Mouse (Mus musculus) left cerebral cortex, adult 2 months (tissue): ENCODE measurements at regions not wholly inside any gene's neighbourhood (a gene's known extent, or its start where the extent isn't known, plus 50 kb on each side); places are given as distances from the start of the nearest gene placed in this dataset.

Source experiments
- DNase-seq, 2 experiments: peaks; one replicate each; pipeline ENCODE4 v3.0.0; 2021 to 2022; ENCODE audit warnings: low spot score in 2 of 2, mixed read lengths in 1 of 2; ENCODE audit errors: extremely low spot score in 1 of 2
- H3K27ac ChIP-seq: fragments of 200-600 bp; 2 replicates; pipeline ENCODE4 v1.8.1; 2022
- H3K4me3 ChIP-seq: fragments of 200-600 bp; 2 replicates; pipeline ENCODE4 v1.8.1; 2022
- CTCF ChIP-seq: fragments of 200-600 bp; IDR thresholded peaks from 2 replicates; pipeline ENCODE4 v1.8.1; 2022; ENCODE audit warnings: antibody characterized with exemption, mild to moderate bottlenecking, moderate library complexity
- intact Hi-C: fragments of 180-260 bp; cut with DNase I; formaldehyde crosslinking; loops from one replicate; pipeline ENCODE4 v1.15.1; 2025

DNA sequence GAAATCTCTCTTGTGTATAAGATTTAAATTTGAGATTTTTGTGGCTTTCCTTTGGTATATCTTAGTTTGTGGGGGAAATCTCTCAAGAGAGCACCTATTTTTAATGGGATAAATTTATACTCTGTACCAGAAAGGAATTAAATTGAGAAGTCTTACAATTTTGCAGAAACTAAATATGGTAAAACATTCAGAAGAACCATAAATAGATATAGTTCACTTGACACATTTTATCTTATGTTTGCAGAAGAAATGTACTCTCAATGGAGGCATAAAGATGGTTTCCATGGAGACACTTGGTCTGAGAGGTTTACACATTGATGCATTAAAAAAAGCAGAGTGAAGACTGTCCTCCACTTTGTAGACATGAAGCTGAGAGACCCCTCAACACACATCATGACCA is 86.9 kb downstream of the Ndufa10 start:
- intact Hi-C loops = loop anchor here (5.0 kb wide), 1 partner anchor 504 kb away; no protein-coding TSS in a partner anchor
- no peak for TF ChIP-seq CTCF
- H3K27ac ChIP-seq = no peak overlapping the region
- no peak for DNase-seq
- no peak overlapping the region for H3K4me3 ChIP-seq

DNA sequence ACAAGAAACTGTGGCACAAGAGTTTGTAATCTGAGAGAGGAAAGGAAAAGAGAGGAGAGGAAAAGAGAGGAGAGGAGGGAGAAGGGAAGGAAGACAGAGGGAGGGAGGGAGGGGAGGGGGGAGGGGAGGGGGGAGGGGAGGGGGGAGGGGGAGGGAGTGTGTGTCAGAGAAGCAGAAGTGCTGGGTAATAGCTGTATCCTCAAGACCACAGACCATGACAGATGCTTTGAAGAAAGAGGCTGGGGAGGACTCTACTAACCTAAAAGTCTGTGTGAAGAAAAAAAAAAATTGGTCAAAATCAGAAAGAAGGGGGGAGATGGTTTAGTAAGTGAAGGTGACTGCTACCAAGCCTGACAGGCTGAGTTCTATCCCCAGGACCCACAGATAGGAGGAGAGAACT is 88.7 kb downstream of the Ndufa10 start:
- intact Hi-C loops = loop anchor here (5.0 kb wide), 1 partner anchor 503 kb away; no protein-coding TSS in a partner anchor
- no peak overlapping the region for H3K27ac ChIP-seq
- no peak for TF ChIP-seq CTCF
- no peak overlapping the region for H3K4me3 ChIP-seq
- DNase-seq = no peak

DNA sequence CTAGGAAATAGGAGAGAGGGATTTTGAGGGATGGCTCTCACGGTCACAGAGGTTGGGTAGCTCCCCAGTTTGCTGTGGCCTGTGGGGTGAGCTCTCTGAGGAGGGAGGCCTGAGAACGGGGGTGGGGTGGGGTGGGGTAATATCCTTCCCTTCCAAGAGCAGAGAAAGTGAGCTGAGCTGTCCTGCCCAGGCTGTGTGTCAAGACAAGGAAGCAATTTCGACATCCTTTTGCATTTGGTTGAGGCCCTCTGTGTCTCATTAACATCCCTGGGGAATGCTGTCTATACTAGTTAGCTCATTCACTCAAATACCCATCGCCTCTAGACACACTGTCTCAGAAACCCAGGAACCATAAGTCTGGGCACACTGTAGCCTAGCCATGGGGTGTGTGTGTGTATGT is 89.9 kb downstream of the Ndufa10 start:
- Histone ChIP-seq H3K27ac (no peak overlapping the region; the same call in 1 of the 2 replicates), H3K4me3 (no peak overlapping the region)
- intact Hi-C loops = no loop called here
- no peak for TF ChIP-seq CTCF
- DNase-seq = no peak

GRCm38 (mm10) chr1:92379510-92379886 is 94.2 kb downstream of the Ndufa10 start:
- TF ChIP-seq CTCF = no peak
- no peak for DNase-seq
- H3K27ac ChIP-seq = peak overlapping the region; percentile 12
- intact Hi-C loops = no loop called here
- H3K4me3 ChIP-seq = no peak overlapping the region

DNA sequence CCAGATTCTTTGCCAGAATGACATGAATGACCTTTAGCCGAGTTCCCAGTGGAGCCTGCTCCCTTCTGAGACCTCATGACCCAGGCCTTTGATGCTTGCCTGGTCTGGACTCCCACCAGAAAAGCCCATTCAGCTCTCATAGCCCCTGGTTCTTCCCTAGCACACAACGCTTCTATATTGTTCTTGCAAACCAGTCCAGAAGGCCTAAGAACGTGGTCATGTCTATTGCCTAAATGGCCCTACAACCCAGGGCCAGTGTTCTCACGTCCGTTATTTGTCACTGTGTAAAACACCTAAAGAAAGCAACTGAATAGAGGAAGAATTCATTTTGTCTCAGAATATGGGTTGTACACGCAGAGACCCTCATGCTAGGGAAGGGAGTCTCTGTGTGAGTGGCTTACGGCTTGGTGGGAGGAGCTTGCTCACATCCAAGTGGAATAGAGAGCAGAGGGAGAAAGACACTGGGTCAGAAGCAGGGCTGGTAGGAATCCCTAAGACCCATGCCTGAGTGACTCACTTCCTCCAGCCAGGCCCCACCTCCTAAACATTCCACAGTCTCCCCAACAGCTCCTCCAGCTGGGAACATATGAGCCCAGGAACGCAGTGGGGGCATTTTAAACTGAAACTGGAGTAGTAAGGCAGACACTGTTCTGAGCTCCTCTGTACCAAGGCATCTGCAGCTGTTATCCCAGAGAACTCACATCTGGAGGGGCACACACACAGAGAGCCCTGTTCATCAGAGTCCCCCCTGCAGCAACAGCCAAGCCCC is 94.7 kb downstream of the Ndufa10 start:
- Histone ChIP-seq H3K27ac (peak overlapping the region; percentile 12), H3K4me3 (no peak overlapping the region)
- intact Hi-C loops = no loop called here
- no peak for DNase-seq
- no peak for TF ChIP-seq CTCF

DNA sequence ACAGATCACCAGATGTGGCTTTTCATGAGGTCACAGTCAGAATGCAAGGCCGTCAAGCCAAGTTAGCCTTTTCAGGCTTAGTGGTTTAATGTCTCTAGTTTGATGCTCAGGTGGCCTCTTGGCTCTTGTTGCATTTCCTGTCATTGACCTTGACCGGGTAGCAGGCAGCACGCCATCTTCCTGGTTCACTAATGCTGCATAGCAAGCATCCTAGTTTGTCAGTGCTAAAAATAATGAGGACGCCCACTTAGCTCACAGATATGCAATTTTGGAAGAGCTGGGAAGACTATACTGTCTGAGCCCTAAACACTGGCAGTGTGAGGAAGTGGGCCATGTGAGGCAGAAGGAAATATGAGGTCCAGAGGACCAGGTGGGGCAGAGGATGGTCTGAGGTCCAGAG is 97.2 kb downstream of the Ndufa10 start:
- intact Hi-C loops = no loop called here
- no peak for TF ChIP-seq CTCF
- Histone ChIP-seq H3K27ac (peak overlapping the region; percentile 80), H3K4me3 (no peak overlapping the region)
- DNase-seq = no peak

DNA sequence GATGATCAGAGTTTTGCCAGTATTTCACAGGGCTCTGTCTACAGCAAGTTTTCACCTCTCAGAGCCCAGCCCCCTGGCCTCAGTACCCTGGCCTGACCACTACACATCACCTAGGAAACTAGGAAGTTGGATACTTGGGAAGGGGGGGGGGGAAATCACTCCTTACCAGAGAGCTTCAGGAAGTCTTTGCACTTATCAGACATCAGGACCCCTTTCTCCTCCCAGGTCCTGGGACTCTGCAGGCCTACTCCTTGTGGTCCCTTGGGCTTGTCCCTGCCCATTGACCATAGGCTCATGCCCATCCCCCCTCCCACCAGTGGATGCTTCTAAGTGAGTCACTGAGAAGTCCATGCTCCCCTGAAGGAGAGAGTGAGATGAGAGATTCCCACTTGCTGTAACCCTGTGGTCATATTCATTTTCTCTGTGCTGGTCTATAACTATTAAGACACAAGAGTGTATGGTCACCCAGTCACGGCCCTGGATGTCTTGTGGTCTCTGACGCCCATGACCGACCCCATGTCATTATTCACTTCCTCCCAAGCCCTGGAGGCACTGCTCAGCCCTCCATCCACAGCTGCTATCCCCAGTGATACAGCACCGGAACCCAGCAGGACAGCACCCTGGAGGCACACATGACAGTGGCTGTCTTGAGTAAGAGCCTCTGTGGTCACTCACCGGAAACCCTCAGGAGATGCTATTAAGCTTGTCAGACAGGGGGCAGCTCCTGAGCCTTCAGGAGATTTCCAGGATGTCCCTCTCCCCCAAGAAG is 101.3 kb downstream of the Ndufa10 start:
- Histone ChIP-seq H3K27ac (peak overlapping the region; percentile 82), H3K4me3 (no peak overlapping the region)
- intact Hi-C loops = no loop called here
- no peak for TF ChIP-seq CTCF
- no peak for DNase-seq

DNA sequence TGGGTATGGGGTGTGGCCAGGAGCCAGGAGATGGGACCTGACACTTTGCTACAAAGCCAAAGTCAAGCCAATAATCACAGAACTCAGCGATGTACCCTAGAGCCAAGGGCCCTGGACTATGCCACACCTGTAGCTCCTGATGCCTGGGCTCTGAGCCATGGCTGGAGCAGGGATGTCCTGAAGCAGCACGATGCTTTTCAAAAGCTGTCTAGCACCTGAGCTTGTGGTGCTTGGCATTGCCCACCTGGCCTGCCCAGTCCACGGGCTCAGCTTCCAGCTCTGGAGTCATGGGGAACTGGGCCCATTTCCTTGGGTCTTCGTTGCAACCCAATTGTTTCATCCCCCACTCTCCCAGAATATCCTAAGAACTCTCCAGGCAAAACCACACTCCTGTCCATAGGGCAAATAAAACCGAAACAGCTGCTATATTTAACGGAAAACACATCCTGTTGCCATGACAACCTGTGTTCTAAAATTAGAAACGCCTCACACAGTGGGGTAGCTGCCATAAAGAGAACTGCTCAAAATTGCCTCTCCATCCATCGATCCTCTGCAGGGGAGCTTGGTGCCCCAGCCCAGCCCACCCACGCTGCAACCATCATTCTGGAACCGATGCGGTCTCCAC is 102.2 kb downstream of the Ndufa10 start:
- peak overlapping the region; percentile 82 for H3K27ac ChIP-seq
- intact Hi-C loops = no loop called here
- TF ChIP-seq CTCF = no peak
- peak in 1 of 2 experiments; percentile 32 for DNase-seq
- H3K4me3 ChIP-seq = 0 out of 2 replicates have a peak overlapping the region, but pooled peaks have one; percentile 7

DNA sequence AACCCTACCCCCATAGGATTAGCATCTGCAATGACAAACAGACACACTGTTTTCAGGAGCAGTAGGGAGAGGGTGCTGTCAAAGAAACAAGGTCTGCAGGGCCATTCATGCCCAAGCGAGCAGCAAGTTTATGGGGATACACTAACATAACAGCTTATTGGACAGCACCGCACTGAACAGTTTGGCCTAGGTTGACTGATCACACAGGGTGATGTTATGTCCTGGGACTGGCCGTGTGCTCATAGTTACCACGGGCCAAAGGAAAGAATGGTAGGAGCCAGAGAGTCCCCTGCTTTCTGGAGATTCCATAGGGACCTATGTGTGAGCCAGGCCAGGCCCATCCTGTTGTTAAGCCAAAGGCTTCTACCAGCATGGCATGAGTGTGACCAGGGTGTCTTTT is 102.8 kb downstream of the Ndufa10 start:
- no peak for TF ChIP-seq CTCF
- Histone ChIP-seq H3K27ac (peak overlapping the region; percentile 82), H3K4me3 (no peak overlapping the region)
- intact Hi-C loops = no loop called here
- DNase-seq = no peak

- Histone ChIP-seq H3K4me3 (no peak overlapping the region), H3K27ac (peak overlapping the region; percentile 82; the same call in 1 of the 2 replicates)
- TF ChIP-seq CTCF = no peak
- DNase-seq = no peak
- intact Hi-C loops = no loop called here
Measured at GRCm38 (mm10) chr1:92369972-92370371, 103.7 kb downstream of the Ndufa10 start.

DNA sequence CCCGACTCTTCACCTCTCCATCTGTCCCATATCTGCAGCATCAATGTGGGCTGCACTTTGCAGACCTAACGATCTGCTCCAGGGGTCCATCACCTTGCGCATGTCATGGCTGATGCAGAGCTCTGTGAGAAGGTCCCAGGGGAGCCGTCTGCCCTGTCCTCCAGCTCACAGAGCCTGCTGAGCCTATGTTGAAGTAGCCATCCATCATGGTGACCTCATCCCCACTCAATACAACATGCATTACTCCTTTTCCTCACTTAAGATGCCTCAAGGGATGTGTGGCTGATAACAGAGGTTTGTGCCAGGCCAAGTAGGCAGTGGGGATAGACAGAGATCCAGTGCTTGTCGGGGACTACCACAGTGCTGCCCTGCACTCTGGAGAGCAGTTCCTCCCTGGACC is 107.4 kb downstream of the Ndufa10 start:
- no peak for DNase-seq
- intact Hi-C loops = no loop called here
- TF ChIP-seq CTCF = no peak
- no peak overlapping the region for H3K27ac ChIP-seq
- no peak overlapping the region for H3K4me3 ChIP-seq
